ENCODE assay signal across 23 mouse cellular contexts in the genomic region with DNA sequence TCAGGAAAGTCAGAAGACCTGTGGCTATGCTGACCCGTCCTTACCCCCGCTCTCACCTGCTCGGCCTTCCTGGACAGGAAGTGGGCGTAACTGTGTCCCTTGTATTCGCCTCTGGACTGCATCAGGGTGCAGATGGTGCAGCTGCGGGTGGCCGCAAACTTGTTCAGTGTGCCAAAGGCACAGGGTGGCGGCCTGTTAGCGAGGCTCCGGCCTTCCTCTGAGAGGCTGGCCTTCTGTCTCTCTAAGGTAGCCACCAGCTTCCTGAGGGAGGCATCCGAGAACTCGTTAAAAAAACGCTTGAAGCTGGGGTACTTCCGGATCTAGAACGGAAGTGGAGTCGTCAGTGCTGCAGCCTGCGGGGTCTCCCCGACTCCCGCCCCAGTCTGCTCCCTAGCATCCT. TPM values are rescaled to one million over a fixed set of nuclear protein-coding genes. Genes with fewer than 3 reads are reported as not detected.
A peak's percentile ranks its signal among the peaks of the same experiment; 100 is the strongest.
DNase-seq lines count a peak whose midpoint lies in the region; ATAC-seq and TF ChIP-seq lines count a peak whose summit lies in the region.
"Had no signal": no experiment of that assay in that cellular context is flagged by ENCODE, and none has a peak within 500 bp of the region (broad histone marks: within the 10 kb centered on the region; RNA-seq: fewer than 3 reads in every experiment).

No protein-coding gene starts in this region.

- H3K9me3 ChIP-seq in hindbrain, postnatal 0 days (ENCODE audit: low read length), result no peaks in the 10 kb centered on the region
- H3K9me3 ChIP-seq in hindbrain, embryonic 11.5 days (ENCODE audit: control insufficient read depth, low read length), result no peaks in the 10 kb centered on the region
- H3K9me3 ChIP-seq: embryonic facial prominence, embryonic 10.5 days; heart, embryonic 10.5 days; limb, embryonic 13.5 days had no signal

- peak; percentile 56; the same call in 1 of the 2 replicates for ATAC-seq in hindbrain, postnatal 0 days
- no peak for ATAC-seq in hindbrain, embryonic 11.5 days (ENCODE audit: low FRiP score)
- ATAC-seq: forebrain, embryonic 16.5 days; inflammation-experienced regulatory T-cells, adult 6 months had no signal

- no peak overlapping the region for H3K9ac ChIP-seq in hindbrain, postnatal 0 days (replicated peaks; ENCODE audit: low read length)
- no peak overlapping the region for H3K9ac ChIP-seq in hindbrain, embryonic 11.5 days (ENCODE audit: low read depth, low read length)
- H3K9ac ChIP-seq: limb, embryonic 13.5 days had no signal

- no peak overlapping the region for H3K27ac ChIP-seq in hindbrain, postnatal 0 days
- no peak overlapping the region for H3K27ac ChIP-seq in hindbrain, embryonic 11.5 days (ENCODE audit: low read depth, low read length)
- H3K27ac ChIP-seq: embryonic facial prominence, embryonic 10.5 days; heart, embryonic 10.5 days; left cerebral cortex, adult 2 months; limb, embryonic 13.5 days; macrophage had no signal

- peaks cover 4% of the 10 kb centered on the region for H3K4me1 ChIP-seq in hindbrain, postnatal 0 days (ENCODE audit: insufficient read depth, low read length)
- 0 out of 2 replicates have a peak, but pooled peaks cover under 1% of the 10 kb centered on the region for H3K4me1 ChIP-seq in hindbrain, embryonic 11.5 days (replicated peaks; ENCODE audit: control insufficient read depth, insufficient read depth, low read length)

- no peak overlapping the region for H3K4me3 ChIP-seq in hindbrain, postnatal 0 days (ENCODE audit: low read length)
- no peak overlapping the region for H3K4me3 ChIP-seq in hindbrain, embryonic 11.5 days (ENCODE audit: low read depth, low read length)
- H3K4me3 ChIP-seq: embryonic facial prominence, embryonic 10.5 days; heart, embryonic 10.5 days; left cerebral cortex, adult 2 months; limb, embryonic 13.5 days had no signal

- intact Hi-C loops in heart, postnatal 25 days (cut with DNase I), result no loop called here

- 69% methylated on average over 19 of the region's 19 CpGs for WGBS in hindbrain, postnatal 0 days
- WGBS in hindbrain, embryonic 11.5 days, result 81% methylated on average over 19 of the region's 19 CpGs

- TF ChIP-seq CTCF in hindbrain, postnatal 0 days (IDR thresholded peaks at IDR 0.05; ENCODE audit: low read depth), result no peak

- no peaks in the 10 kb centered on the region for H3K36me3 ChIP-seq in hindbrain, postnatal 0 days (ENCODE audit: insufficient read depth, low read length)
- no peaks in the 10 kb centered on the region for H3K36me3 ChIP-seq in hindbrain, embryonic 11.5 days (ENCODE audit: control insufficient read depth, insufficient read depth, low read length)
- H3K36me3 ChIP-seq: embryonic facial prominence, embryonic 10.5 days; heart, embryonic 10.5 days; limb, embryonic 13.5 days had no signal

- peak; percentile 33 for DNase-seq in hindbrain, postnatal 0 days (ENCODE audit: low spot score)
- no peak for DNase-seq in hindbrain, embryonic 11.5 days (ENCODE audit: low spot score)
- peak; percentile 30 for DNase-seq in A20 (ENCODE audit: low read depth, low spot score)
- DNase-seq in brain, adult 2 months (ENCODE audit: low read depth, low spot score), result peak; percentile 71
- DNase-seq in cerebellum, postnatal 25 days, result peak; percentile 76 to 84
- no peak for DNase-seq in heart, postnatal 25 days (ENCODE audit: low spot score)
- no peak for DNase-seq in lung, postnatal 14 days
- DNase-seq: adrenal gland, postnatal 36 days; gastrocnemius, postnatal 10 days; heart, postnatal 36 days; kidney, adult 9 months; thymus, postnatal 25 days had no signal

- no peak overlapping the region for H3K4me2 ChIP-seq in hindbrain, postnatal 0 days (ENCODE audit: low read depth, low read length)
- no peak overlapping the region for H3K4me2 ChIP-seq in hindbrain, embryonic 11.5 days (replicated peaks; ENCODE audit: low read depth, low read length)
- H3K4me2 ChIP-seq: limb, embryonic 13.5 days had no signal

- no peaks in the 10 kb centered on the region for H3K27me3 ChIP-seq in hindbrain, postnatal 0 days (ENCODE audit: insufficient read depth, low read length)
- H3K27me3 ChIP-seq in hindbrain, embryonic 11.5 days (ENCODE audit: control insufficient read depth, insufficient read depth, low read length), result no peaks in the 10 kb centered on the region
- H3K27me3 ChIP-seq: limb, embryonic 13.5 days had no signal

RNA-seq across cellular contexts. Expression of a gene that starts 15.7 kb away (rescaled TPM):
- 5.6 and 13.0 TPM in 2 replicates for total RNA-seq in hindbrain, postnatal 0 days (2014; rRNA removed)
- polyA plus RNA-seq in hindbrain, postnatal 0 days (2015; fragmentation: Nextera tagmentation; extraction: Ambion mirVana), result 1.6 and 2.1 TPM in 2 replicates
- 0.03 TPM in 1 of 2 replicates, not detected in the other for polyA plus RNA-seq in hindbrain, embryonic 11.5 days (2014; fragmentation: Nextera tagmentation; extraction: Ambion mirVana)
- under 1 TPM; 0.05 to 0.50 TPM for total RNA-seq in heart, postnatal 25 days (2021)
- total RNA-seq: adrenal gland, postnatal 36 days; heart, postnatal 36 days had no signal
- polyA plus RNA-seq: liver, embryonic 16.5 days had no signal

RNA-seq across cellular contexts. Expression of a gene that starts 41.2 kb away (rescaled TPM):
- 0.10 and 0.22 TPM in 2 replicates for total RNA-seq in hindbrain, postnatal 0 days (2014; rRNA removed)
- polyA plus RNA-seq in hindbrain, postnatal 0 days (2015; fragmentation: Nextera tagmentation; extraction: Ambion mirVana), result 0.08 and 0.09 TPM in 2 replicates
- not detected in 2 replicates for polyA plus RNA-seq in hindbrain, embryonic 11.5 days (2014; fragmentation: Nextera tagmentation; extraction: Ambion mirVana)
- total RNA-seq in heart, postnatal 25 days (2021), result not detected
- total RNA-seq: gastrocnemius, postnatal 10 days; heart, postnatal 36 days had no signal
- polyA plus RNA-seq: C2C12; forebrain, embryonic 16.5 days; heart, embryonic 10.5 days; inflammation-experienced regulatory T-cells, adult 6 months; macrophage; midbrain, postnatal 0 days; neural tube, embryonic 11.5 days had no signal

RNA-seq across cellular contexts. Expression of a gene that starts 44.2 kb away (rescaled TPM):
- not detected in 2 replicates for total RNA-seq in hindbrain, postnatal 0 days (2014; rRNA removed)
- polyA plus RNA-seq in hindbrain, postnatal 0 days (2015; fragmentation: Nextera tagmentation; extraction: Ambion mirVana), result not detected in 2 replicates
- 0.34 TPM in 1 of 2 replicates, not detected in the other for polyA plus RNA-seq in hindbrain, embryonic 11.5 days (2014; fragmentation: Nextera tagmentation; extraction: Ambion mirVana)
- under 1 TPM in 1 of 2 experiments, not detected in 1; 0.42 TPM for total RNA-seq in heart, postnatal 25 days (2021)
- total RNA-seq: adrenal gland, postnatal 36 days; gastrocnemius, postnatal 10 days; left cerebral cortex, adult 2 months had no signal
- polyA plus RNA-seq: C2C12; forebrain, embryonic 16.5 days; inflammation-experienced regulatory T-cells, adult 6 months; limb, embryonic 13.5 days; macrophage; neural tube, embryonic 11.5 days had no signal

RNA-seq across cellular contexts. Expression of a gene that starts 52.3 kb away (rescaled TPM):
- 51.5 and 59.9 TPM in 2 replicates for total RNA-seq in hindbrain, postnatal 0 days (2014; rRNA removed)
- 62.9 and 64.1 TPM in 2 replicates for polyA plus RNA-seq in hindbrain, postnatal 0 days (2015; fragmentation: Nextera tagmentation; extraction: Ambion mirVana)
- polyA plus RNA-seq in hindbrain, embryonic 11.5 days (2014; fragmentation: Nextera tagmentation; extraction: Ambion mirVana), result 81.7 and 94.8 TPM in 2 replicates
- 10 to 100 TPM; 54.9 to 64.2 TPM for total RNA-seq in heart, postnatal 25 days (2021)

Comparison
In these comparisons a context has a peak if more than half of its experiments do, and no peak if none do; other contexts are left out.
1. DNase-seq: peak in hindbrain, postnatal 0 days (single experiment), A20 (single experiment), brain, adult 2 months (single experiment) and cerebellum, postnatal 25 days (2 of 2); none in hindbrain, embryonic 11.5 days (single experiment), heart, postnatal 25 days (single experiment) and lung, postnatal 14 days (single experiment).